Mouse (Mus musculus): Measurements from ENCODE around the gene Cdc25b. TPM values are rescaled to one million over a fixed set of nuclear protein-coding genes. Genes with fewer than 3 reads are reported as not detected.
"Not testable (repeated sequence)": the region's sequence is repeated elsewhere in the genome, so short reads cannot be mapped to it uniquely, and the experiment has no call there.

The Cdc25b gene
- polyA plus RNA-seq, 2 experiments from 2014 or later, result 49.8 to 63.9 TPM

DNA sequence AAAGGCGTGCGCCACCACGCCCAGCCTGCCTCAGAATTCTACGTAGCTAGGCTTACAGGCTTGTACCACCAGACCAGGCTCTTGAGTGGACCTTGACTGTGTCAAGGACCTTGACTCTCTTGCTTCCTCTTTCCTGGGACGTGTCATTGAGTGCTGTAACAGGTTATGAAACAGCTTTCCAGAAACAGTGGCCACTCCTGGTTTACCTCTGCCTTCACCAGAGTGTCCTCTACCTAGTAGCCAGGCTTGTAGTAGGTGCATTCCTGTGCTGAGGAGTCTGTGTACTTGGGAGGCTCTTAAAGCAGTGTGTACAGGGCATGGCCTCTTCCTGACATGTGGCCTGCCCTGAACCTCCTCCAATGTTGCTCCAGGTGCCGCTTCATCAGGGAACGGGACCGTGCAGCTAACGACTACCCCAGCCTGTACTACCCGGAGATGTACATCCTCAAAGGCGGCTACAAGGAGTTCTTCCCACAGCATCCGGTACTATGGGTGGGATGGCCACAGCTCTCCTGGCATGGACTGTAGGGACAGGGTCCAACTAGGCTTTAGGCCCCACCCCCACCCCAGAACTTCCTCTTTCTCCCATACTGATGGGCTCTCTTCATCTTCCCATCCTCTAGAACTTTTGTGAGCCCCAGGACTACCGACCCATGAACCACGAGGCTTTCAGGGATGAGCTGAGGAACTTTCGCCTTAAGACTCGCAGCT, 10.0 kb downstream of the Cdc25b start:
- no peak for ATAC-seq

DNA sequence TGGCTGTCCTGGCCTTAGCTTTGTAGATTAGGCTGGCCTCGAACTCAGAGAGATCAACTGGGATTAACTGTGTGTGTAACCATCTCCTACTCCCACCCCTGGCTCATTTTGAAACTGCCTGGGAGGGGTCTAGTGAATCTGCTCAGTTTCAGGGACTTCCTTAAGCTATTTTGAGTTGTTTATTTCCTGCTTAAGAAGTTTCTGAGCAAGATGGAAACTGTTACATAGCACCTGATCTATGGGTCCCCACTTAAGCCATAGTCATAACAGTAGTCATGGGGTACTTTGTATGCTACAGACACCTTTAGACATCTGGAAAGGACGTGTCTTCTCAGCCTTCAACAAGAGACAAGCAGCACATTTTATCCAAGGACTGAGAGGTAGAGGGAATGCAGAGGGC, 14.0 kb downstream of the Cdc25b start:
- ATAC-seq, result no peak

DNA sequence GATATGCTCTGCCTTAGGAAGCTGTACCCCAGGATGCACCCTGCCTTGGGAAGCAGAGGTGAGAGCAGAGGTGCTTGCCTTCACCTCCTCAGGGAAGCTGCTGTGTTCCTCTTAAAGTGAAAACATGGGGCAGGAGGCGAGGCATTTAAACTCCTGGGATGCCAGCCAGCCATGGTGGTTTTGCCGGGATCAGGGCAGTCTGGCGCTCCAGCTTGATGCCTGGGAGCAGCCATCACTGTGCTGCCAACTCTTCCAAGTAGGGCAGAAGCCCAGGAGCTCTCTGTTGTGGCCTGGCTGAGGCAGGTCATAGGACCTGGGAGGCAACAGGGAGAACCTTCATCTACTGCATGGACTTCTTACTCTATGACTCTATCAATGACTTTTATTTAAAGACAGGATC, 14.5 kb downstream of the Cdc25b start:
- ATAC-seq, result no peak

DNA sequence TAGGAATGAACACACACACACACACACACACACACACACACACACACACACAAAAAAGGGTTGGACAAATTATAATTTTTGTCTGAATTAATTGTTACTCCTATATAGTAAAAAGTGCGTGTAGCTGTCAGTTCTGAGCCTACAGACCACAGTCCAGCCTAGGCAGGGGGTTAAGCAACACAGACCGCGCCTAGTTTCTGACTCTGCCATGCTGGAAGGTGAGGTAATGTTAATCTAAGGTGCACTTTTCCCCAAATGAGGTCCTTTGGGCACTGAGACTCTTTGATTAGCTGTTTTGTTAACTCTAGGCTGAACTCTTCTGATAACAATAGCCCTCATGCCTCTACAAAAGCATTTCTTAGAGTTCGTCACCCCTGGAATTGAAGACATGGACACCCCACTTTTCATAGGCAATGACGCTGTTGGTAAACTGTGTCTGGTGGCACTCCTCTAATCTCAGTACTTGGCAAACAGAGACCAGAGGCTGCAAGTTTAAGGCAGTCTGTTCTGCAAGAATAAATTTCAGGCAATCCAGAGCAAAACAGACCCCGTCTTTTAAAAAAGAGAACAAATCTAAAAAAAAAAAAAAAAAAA, 17.2 kb downstream of the Cdc25b start:
- ATAC-seq, result no peak

DNA sequence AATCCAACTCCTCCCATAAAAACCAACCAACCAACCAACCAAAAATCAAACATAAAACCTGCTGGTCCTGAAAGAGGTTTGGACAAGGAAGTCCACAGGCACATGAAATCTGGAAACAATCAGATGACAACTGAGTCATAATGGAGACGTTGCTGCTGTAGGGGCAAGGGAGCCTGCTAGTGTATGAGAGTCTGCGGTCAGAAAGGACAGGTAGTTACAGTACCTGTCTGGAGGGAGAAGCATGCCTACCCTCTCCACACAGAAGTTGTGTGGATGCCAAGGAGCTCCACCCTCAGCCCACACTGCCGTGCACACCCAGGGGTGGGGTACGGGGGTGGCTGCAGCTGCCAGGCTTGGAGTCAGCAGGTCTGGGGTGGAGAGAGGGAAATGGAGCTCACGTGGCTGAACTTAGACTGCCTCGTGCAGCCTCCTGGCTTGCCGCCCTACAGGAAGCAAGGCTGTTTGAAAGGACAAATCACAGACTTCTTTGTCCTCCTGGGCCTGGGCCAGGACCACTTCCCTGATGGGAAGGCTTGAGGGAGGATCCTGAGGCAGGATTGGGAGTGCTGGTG, 17.7 kb downstream of the Cdc25b start:
- ATAC-seq, result peak; percentile 39

DNA sequence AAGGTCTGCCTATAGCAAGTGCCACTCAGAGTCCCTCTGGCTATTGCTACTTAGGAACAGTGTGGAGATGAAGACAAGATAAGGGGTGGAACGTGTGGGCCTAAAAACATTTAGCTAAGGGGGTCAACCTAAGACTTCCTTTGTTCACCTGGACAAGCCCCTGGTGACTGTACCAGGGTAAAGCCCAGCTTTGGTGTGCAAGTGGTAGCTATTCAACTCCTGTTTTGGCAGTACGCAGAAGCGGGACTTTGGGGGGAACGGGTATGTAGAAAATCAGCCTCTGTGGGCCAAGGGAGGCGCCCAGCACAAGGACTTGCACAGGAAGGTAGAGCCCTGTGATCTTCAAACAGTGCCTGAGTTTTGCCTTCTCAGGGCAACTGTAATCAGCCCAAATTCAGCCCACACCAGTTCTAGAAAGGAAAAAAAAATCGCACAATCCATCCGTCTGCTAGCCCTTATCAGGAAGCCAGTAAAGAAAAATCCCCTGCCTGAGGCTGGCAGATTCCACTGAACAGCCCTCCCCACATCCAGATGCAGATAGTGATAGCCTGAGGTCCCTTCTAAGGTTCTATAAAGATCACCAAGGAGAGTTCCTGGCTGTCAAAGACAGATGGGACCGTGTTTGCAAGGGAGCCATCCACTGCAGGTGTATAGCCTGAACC, 18.9 kb downstream of the Cdc25b start:
- ATAC-seq, result no peak

DNA sequence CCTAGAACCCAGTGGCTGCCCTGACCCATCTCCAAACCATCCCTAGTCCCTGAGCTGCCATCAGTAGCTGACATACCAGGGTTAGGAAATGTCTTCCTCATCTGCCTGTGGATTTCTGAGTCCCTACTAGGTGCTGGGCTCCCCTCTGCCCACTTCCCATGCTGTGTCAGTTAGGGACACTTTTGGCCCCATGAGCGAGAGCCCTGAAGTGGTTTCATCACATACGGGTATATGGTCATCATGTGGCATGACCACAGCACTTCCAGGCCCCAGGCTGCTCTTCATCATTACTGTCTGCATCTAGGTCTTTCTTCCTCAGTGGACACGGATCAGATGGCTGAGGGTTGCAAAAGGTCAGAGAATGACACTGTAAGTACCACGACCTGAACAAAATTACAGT, 20.0 kb downstream of the Cdc25b start, which contains the start of gene Ap5s1:
Gene Ap5s1 (plus strand): TSS at position 301 of the 400 bp plus-strand sequence.
- no peak for ATAC-seq

DNA sequence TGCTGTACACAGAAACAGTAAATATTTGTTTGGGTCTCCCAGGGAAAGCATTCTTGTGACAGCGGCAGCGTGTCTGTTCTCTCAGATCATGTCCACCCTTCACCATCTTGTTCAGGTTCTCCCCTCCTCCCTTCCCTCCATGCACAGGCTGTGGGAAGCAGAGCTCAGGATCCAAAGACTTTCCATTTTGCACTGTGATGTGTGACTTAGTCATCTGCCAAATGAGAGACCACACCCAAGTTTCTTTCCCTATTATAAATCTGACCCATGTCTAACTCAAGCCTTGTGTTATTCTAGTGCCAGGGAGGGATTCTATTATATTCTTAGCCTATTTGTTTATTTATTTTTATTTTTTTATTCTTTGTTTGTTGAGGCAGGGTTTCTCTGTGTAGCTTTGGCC, 21.6 kb downstream of the Cdc25b start:
- no peak for ATAC-seq

DNA sequence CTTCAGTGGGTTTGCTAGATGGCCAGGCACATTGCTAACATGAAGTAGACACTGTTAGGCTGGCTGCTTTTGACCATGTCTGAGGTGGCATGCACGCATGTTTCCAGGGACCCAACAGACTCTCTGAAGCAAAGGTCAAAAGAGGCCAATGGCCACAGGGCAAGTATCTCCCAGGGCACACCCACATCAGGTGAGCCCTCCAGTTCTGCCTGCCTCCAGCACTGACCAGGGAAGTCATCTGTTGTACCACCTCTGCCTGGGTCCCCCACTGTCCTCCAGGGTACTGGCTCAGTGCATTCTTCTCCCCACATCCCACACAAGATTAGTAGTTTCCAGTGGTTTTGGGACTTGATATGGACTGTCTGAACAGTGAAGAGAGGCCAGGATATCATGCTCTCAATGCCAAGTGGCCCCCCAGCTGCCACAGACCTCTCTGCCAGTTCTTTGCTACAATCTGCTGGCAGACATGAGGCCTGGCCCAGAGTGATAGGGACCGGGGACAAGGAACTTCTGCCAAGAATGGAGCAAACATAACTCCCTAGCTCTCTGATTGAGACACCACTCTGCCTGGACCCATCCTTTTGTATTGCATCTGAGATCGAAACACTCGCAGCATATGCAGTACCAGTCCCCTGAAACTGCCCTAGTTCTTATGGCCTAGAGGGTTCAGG, 22.5 kb downstream of the Cdc25b start:
- ATAC-seq, result no peak

DNA sequence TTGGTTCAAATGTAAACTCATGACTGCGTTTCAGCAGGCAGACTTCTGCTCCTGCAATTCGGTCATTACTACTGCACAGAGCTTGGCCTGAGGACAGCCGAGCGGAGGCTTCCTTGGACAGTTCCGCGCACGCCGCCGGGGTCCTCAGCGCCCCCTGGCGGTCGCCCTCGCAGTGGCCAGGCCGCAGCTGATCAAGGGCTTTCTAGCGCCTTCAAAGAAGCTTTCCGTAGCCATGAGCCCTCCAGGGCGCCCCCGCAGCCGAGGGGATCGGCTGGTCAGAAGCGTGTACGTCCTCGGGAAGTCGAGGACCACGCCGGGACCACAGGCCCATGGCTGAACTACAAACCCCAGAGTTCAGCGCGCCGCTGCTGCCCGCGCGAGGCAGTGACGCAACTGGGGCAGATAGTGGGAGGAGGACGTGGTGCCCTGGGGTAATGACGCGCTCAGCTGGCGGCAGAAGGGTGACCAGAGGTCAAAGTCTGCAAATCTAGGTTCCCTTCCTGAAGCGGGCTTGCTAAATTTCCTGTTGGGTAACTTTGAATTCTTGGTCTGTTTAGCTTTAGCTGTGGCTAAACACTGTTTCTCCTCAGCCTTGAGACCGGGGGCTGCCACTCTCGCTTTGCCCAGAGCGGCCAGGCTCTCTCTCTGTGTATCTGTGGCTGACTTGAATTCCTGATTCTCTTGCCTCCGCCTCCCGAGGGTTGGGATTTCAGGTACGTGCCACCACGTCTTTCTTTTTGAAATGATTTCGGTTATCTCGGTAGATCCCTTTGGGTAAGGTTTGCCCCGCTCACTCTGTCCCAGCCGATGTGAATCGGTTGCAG, 23.4 kb downstream of the Cdc25b start:
- ATAC-seq, result peak; percentile 98

DNA sequence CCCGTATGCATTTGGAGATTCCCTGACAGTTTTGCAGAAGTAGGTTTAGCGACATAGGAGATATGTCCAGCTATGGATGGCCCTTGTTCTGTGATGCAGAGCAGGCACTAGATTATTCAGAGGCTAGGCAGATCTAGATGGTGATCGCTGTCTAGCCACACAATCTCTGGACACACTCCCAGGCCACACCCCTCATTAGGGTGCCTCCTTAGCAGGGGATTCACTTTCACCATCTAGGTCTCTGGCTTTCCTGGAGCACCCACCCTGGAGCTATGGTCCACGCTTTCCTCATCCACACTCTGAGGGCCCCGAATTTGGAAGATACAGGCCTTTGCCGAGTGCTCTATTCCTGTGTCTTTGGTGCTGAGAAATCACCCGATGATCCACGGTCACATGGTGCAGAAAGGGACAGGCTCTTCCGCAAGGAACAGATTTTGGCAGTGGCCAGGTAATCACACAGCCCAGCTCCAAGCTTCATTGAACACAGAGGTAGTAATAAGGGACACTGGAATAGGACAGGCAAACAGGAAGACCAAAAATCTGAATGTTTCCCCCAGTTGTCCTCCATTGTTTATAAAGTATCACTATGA, 24.4 kb downstream of the Cdc25b start:
- ATAC-seq, result no peak

DNA sequence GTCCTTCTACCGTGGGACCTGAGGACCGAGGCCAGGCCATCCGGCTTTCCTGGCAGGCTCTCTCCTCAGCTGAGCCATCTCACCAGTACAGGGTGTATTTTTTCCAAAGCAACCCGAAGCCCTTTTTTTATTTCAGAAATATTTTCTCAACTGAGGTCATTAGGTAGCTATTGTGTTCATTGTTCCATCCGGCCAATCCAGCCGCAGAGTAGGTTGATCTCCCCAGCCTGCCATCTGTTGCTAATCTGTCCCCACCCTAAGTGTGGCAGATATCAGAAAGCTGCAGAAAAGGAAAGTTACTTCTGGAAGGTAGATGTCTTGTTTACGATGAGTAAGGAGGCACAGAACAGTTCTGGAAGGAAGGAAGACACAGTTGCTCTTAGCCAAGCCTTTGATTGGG, 27.0 kb downstream of the Cdc25b start:
- no peak for ATAC-seq

DNA sequence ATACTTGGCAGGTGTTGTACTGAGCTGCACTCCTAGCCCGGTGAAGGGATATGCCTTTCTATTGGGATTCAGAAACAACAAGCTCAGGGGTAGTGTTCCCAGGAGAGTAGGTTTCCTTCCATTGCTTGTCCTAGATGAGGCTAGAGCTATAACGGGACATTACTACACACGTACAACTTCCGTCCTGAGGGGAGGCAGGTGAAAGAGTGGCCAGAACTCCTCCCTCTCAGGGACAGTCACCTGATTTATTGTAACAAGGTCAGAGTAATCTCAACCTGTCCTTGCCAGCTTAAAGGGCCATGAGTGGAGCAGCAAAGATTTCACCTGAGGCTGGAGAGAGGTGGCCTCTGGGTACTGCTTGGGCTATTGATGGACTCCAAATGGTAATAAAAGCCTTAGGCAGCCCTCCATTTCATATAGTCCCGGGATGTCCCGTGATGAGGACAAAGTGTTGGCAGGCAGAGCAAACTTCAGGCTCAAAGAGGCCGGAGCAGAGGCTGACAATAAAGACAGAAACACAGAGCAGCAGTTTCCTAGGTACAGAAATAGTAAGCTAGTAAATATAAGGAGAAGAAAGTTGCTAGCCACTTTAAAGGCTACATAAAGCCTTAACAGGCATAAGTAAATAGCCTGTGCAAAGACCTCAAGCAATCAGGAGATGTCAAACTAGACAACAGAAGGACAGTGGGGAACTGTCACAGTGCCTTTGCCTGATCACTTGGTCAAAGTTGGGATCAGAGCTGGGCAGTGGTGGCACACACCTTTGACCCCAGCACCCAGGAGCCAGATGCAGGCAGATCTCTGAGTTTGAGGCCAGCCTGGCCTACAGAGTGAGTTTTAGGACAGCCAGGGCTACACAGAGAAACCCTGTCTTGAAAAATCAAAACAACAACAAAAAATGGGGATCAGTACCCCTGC, 29.5 kb downstream of the Cdc25b start:
- no peak for ATAC-seq

DNA sequence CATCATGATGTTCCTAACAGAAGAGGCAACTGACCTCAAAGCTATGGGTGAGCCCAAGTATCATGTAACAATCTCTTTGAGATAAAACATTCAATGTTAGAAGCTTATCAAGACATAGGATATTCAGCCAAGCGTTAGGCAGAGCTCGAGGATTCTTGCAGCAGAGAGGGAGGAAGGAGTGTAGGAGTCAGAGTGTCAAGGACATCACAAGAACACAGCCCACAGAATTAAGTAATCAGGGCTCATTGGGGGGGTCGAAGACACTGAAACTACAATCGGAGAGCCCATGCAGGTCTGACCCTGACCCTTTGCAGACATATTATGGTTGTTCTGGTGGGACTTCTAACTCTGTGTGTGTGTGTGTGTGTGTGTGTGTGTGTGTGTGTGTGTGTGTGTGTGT, 33.3 kb downstream of the Cdc25b start:
- ATAC-seq, result no peak

DNA sequence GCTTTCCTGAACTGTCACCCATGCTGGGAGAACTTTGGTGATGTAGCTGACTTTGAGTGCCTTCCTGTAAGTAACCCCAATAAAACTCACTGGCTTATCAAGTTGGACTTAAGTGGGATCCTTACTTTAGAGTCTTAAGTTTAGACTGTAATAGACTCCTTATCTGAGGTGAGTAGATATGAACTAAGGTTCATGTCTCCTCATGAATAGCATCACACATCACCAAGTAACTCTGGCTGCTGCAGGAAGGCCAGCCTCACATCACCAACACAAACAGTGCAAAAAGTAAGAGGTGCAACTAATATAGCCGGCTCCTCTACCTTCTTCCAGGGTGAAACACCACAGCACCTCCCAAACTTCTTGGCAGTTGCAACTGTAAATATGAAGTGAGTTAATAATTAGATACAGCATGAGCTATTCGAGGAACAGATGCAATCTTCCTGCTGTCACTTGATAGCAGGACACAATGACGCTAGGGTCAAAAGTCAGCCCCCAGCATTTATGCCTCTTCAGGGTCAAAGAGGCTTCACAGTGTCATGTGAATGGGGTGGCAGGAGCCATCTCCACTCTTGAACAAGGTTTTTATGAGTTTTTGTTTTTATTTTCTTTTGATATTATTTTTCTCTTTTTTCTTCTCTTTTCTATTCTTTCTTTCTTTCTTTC, 35.2 kb downstream of the Cdc25b start:
- no peak for ATAC-seq

DNA sequence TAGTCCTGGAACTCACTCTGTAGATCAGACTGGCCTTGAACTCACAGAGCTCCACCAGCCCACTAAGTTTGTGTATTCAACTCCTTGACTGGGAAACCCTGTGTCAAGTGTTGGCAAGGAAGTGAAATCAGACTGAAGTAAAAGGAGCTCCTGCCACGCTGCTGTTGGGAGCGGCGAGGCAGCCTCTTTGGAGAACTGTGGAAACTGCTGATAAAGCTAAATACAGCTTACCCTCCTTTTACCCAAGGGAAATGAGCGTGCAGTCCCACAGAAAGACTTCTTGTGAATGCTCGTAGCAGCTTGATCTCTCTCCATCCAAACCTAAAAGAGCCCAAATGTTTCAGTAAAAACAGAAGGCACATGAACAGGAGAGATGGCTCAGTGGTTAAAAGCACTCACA, 35.8 kb downstream of the Cdc25b start:
- ATAC-seq, result no peak

DNA sequence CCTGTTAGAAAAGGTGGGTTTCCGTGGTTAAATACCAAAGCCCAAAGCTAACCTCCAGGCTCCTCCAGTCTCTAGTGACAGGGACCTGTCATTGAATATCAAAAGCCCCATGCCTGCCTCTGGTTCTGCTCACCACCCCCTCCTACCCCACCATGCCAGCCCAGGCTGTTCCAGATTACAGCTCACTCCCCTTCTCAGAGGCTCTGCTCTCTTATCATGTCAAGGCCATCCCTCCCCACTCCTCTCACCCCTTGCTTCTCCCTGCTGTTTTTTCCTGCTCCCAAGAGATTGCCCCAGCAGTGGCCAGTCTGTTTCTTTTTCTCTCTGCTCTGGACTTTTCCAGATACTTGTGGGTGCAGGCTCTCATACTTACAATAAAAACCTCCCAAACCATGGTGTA, 36.8 kb downstream of the Cdc25b start:
- no peak for ATAC-seq

DNA sequence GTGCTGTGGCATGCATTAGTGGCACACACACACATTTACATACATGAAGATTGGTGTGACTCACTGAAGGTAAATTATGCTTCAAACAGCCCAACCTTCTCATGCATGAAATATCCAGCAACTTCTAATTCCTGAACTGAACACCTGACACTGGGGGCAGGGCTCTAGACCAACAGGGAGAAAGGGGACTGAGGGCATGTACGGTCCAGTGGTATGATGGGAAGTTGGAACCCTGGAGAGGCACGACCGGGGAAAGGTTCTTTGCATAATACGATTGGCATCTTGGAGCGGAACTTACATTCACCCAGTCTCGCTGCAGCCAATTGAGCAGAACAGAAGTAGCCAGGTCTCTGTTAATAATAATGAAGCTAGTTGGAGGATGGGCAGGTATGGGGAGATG, 38.4 kb downstream of the Cdc25b start:
- ATAC-seq, result no peak

DNA sequence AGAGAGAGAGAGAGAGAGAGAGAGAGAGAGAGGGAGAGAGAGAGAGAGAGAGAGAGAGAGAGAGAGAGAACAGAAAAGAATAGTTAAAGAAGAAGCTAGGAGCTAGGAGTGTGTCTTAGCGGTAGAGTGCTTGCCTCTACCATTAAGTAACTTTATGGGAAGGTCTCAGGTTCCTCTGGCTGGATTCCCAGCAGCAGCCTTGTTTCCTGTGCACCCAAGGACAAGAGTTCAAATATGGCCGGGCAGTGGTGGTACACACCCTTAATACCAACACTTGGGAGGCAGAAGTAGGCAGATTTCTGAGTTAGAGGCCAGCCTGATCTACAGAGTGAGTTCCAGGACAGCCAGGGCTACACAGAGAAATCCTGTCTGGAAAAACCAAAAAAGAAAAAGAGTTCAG, 39.9 kb downstream of the Cdc25b start:
- not testable (repeated sequence) for ATAC-seq

DNA sequence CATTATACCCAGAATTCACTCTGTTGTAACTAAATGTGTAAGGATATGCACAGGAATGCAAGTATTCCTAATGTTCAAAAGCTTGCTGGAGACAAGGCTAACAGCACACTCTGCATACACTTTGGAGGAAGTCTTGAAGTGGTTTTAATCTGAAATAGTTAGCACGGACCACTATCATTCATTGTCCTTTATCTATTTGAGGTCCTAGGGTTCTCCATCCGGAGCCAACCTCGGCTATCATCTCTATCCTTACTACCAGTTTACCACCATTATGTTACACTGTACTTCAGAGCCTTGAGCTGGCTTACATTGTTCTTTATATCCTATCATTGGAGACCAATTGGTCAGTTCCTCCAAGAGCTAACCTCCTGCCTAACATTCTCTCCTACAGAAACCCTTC, 40.5 kb downstream of the Cdc25b start:
- no peak for ATAC-seq

All from CD4-positive, CD25-positive, alpha-beta regulatory T cell, adult 4 months (primary cell).